Comparison of ENCODE assay signal across 10 mouse cellular contexts in the genomic region with DNA sequence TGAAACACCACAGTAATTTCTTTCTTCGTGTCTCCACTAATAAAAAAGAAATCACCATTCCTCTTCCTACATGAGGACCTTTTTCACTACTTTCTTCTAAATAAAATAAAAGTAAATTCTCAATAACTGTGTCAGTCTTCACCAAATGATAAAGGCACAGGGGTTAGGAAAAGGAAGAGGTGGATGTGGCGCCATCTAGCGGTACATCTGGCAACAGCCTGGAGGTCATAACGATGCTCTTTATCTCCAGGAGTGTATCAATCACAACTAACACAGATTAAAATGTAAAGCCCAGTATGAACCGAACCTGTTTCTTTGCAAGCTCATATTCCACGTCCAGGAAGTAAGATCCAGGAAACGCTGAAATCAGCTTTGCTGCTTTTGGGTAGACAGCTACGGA.
DNase-seq lines count a peak whose midpoint lies in the region; ATAC-seq lines count a peak whose summit lies in the region.
"Had no signal": no experiment of that assay in that cellular context is flagged by ENCODE, and none has a peak within 500 bp of the region (broad histone marks: within the 10 kb centered on the region; RNA-seq: fewer than 3 reads in every experiment).

No protein-coding gene starts in this region.

- intact Hi-C loops in gastrocnemius, postnatal 14 days (cut with DNase I; ENCODE audit: low total_unique reads), result no loop called here

- no peaks in the 10 kb centered on the region for H3K4me1 ChIP-seq in neural tube, embryonic 15.5 days
- H3K4me1 ChIP-seq in forebrain, embryonic 16.5 days (replicated peaks; ENCODE audit: control insufficient read depth, insufficient read depth, low read length), result no peaks in the 10 kb centered on the region
- H3K4me1 ChIP-seq: embryonic facial prominence, embryonic 13.5 days; megakaryocyte, embryonic 14.5 days had no signal

- no peak overlapping the region for H3K9ac ChIP-seq in neural tube, embryonic 15.5 days (replicated peaks)
- no peak overlapping the region for H3K9ac ChIP-seq in forebrain, embryonic 16.5 days (replicated peaks; ENCODE audit: low read depth, low read length)
- H3K9ac ChIP-seq: embryonic facial prominence, embryonic 13.5 days had no signal

- H3K9me3 ChIP-seq in neural tube, embryonic 15.5 days (replicated peaks), result no peaks in the 10 kb centered on the region
- H3K9me3 ChIP-seq in forebrain, embryonic 16.5 days (ENCODE audit: control insufficient read depth, low read length), result no peaks in the 10 kb centered on the region
- H3K9me3 ChIP-seq: embryonic facial prominence, embryonic 13.5 days; megakaryocyte, embryonic 14.5 days had no signal

- H3K27me3 ChIP-seq in neural tube, embryonic 15.5 days (replicated peaks), result no peaks in the 10 kb centered on the region
- H3K27me3 ChIP-seq in forebrain, embryonic 16.5 days (replicated peaks; ENCODE audit: control insufficient read depth, insufficient read depth, low read length), result no peaks in the 10 kb centered on the region
- H3K27me3 ChIP-seq: embryonic facial prominence, embryonic 13.5 days; megakaryocyte, embryonic 14.5 days had no signal

- H3K4me2 ChIP-seq in neural tube, embryonic 15.5 days, result no peak overlapping the region
- H3K4me2 ChIP-seq in forebrain, embryonic 16.5 days (ENCODE audit: low read length), result no peak overlapping the region
- H3K4me2 ChIP-seq: embryonic facial prominence, embryonic 13.5 days had no signal

- DNase-seq in adrenal gland, postnatal 10 days, result peak; percentile 50
- no peak for DNase-seq in adrenal gland, adult 2 months
- DNase-seq in neural tube, embryonic 10.5 days (ENCODE audit: extremely low spot score, low spot score), result peak; percentile 15
- peak; percentile 27 for DNase-seq in gastrocnemius, postnatal 14 days
- peak; percentile 49 for DNase-seq in lung, postnatal 14 days
- no peak for DNase-seq in yolk sac, embryonic 10.5 days (ENCODE audit: low spot score)

- no peaks in the 10 kb centered on the region for H3K36me3 ChIP-seq in neural tube, embryonic 15.5 days
- no peaks in the 10 kb centered on the region for H3K36me3 ChIP-seq in forebrain, embryonic 16.5 days (ENCODE audit: control insufficient read depth, insufficient read depth)
- H3K36me3 ChIP-seq: embryonic facial prominence, embryonic 13.5 days had no signal

- ATAC-seq in neural tube, embryonic 15.5 days (ENCODE audit: low FRiP score), result no peak
- no peak for ATAC-seq in forebrain, embryonic 16.5 days

- no peak overlapping the region for H3K27ac ChIP-seq in neural tube, embryonic 15.5 days (replicated peaks)
- H3K27ac ChIP-seq in forebrain, embryonic 16.5 days (ENCODE audit: low read length), result no peak overlapping the region
- H3K27ac ChIP-seq: embryonic facial prominence, embryonic 13.5 days had no signal

- 73% methylated on average over 8 of the region's 8 CpGs for WGBS in neural tube, embryonic 15.5 days
- 69% methylated on average over 8 of the region's 8 CpGs for WGBS in forebrain, embryonic 16.5 days

- no peak overlapping the region for H3K4me3 ChIP-seq in neural tube, embryonic 15.5 days (replicated peaks)
- no peak overlapping the region for H3K4me3 ChIP-seq in forebrain, embryonic 16.5 days (replicated peaks; ENCODE audit: low read length)
- H3K4me3 ChIP-seq: embryonic facial prominence, embryonic 13.5 days; megakaryocyte, embryonic 14.5 days had no signal

Comparison
In these comparisons a context has a peak if more than half of its experiments do, and no peak if none do; other contexts are left out.
1. DNase-seq: peak in adrenal gland, postnatal 10 days (single experiment), neural tube, embryonic 10.5 days (single experiment), gastrocnemius, postnatal 14 days (single experiment) and lung, postnatal 14 days (single experiment); none in adrenal gland, adult 2 months (single experiment) and yolk sac, embryonic 10.5 days (single experiment).